Mouse (Mus musculus) G1E (cell line): ENCODE data around the gene Pde9a. TPM values are rescaled to one million over a fixed set of nuclear protein-coding genes. Genes with fewer than 3 reads are reported as not detected.
A peak's percentile ranks its signal among the peaks of the same experiment; 100 is the strongest.

Experiments used
- ATAC-seq: 2 replicates; pipeline ENCODE4 v1.8.0; 2016; ENCODE audit warnings: mild to moderate bottlenecking; ENCODE audit not compliant: insufficient number of reproducible peaks, poor library complexity, low FRiP score, severe bottlenecking; ENCODE audit errors: extremely low read depth
- DNase-seq: peaks from one replicate; pipeline ENCODE4 v3.0.0; 2012; ENCODE audit warnings: low spot score
- H3K27me3 ChIP-seq: 2 replicates; pipeline ENCODE4 v1.6.1; 2012; ENCODE audit warnings: mild to moderate bottlenecking, low read length, inconsistent platforms; ENCODE audit not compliant: insufficient read depth
- H3K36me3 ChIP-seq: replicated peaks from 2 replicates; pipeline ENCODE3; 2012; ENCODE audit warnings: mild to moderate bottlenecking, inconsistent platforms
- H3K4me1 ChIP-seq: 2 replicates; pipeline ENCODE4 v1.6.1; 2012; ENCODE audit warnings: low read depth, low read length, inconsistent platforms, mixed read lengths; ENCODE audit not compliant: insufficient read depth
- H3K4me3 ChIP-seq: 2 replicates; pipeline ENCODE4 v1.5.1; 2012; ENCODE audit warnings: low read depth, mild to moderate bottlenecking, inconsistent platforms, low read length, moderate library complexity, mixed read lengths
- H3K9me3 ChIP-seq: replicated peaks from 2 replicates; pipeline ENCODE4 v1.6.1; 2012; ENCODE audit warnings: inconsistent platforms
- CTCF ChIP-seq: IDR thresholded peaks from 2 replicates; pipeline ENCODE4 v1.5.1; 2012; ENCODE audit warnings: low read depth, low read length, inconsistent platforms, mixed read lengths
- GATA1 ChIP-seq: IDR thresholded peaks from 2 replicates; pipeline ENCODE4 v1.6.1; 2012; ENCODE audit warnings: borderline replicate concordance, low read length, inconsistent platforms, mixed read lengths
- GATA2 ChIP-seq: IDR thresholded peaks from 2 replicates; pipeline ENCODE4 v1.6.1; 2012; ENCODE audit warnings: low read depth, low read length, inconsistent platforms, borderline replicate concordance
- POLR2AphosphoS5 ChIP-seq: IDR thresholded peaks from 2 replicates; pipeline ENCODE4 v1.6.1; 2012; ENCODE audit warnings: low read depth, low read length, inconsistent platforms; ENCODE audit not compliant: insufficient replicate concordance
- TAL1 ChIP-seq: conservative IDR thresholded peaks from 2 replicates; pipeline ENCODE4 v1.6.1; 2012; ENCODE audit warnings: low read depth, low read length, inconsistent platforms, mixed read lengths
- polyA plus RNA-seq: library from polyadenylated mRNA; stranded (reverse); fragments of >175 nt; gene quantifications from 2 replicates; pipeline ENCODE4 v1.2.3, GENCODE M21; 2012
- total RNA-seq, 2 experiments: library from RNA; stranded (forward) in 1 of 2; stranded (reverse) in 1 of 2; fragments of 200-1000 nt in 1 of 2; fragments of >200 nt in 1 of 2; fragmentation: Nextera tagmentation in 1 of 2; gene quantifications; 2 replicates each; pipeline ENCODE4 v1.2.3; 2014 to 2017

Pde9a gene
- total and polyA plus RNA-seq, 3 experiments, result 0.16 TPM; not detected in 2

DNA sequence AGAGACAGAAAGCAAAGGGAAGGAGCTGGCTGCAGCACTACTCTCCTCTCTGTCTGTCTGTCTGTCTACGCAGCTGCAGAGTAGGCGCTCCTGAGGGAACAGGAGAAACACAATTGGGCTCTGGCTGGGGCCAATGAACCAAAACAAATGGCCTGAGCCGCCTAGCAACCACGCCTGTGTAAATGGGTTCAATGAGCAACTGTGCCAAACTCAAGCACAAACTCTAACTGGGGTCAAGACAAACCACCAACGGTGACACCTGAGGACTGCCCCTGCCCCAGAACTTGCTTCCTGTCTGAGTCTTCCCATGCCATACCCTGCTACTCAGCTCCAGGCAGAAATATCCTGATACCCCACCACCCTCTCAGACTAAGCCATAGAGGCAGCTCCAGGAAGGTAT lies 119.0 kb downstream of the Pde9a start:
- Histone ChIP-seq H3K9me3 (no peaks in the 10 kb centered on the region), H3K4me3 (no peak overlapping the region), H3K36me3 (peaks cover 100% of the 10 kb centered on the region), H3K27me3 (no peaks in the 10 kb centered on the region), H3K4me1 (peaks cover 61% of the 10 kb centered on the region)
- TF ChIP-seq GATA1 (no peak), GATA2 (no peak), POLR2AphosphoS5 (no peak)
- ATAC-seq (no peak), DNase-seq (no peak)

DNA sequence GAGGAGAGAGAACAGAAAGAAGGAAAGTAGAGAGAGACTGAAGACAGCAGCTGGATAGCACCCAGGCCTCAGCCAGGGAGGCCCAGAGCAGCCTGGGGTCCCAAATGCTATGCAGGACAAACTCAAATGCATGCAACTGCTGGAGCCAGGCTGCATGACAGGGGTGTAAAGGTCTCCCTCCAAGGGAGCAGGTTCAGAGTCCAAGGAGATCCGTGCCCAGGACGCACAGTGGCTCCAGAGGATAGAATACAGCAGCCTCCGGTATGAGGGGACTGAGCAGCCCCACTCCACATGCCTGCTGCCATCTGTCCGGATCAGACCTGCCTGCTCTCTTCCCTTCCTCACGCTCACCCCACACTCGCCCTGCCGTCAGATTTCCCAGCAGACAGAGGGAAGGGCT lies 120.3 kb downstream of the Pde9a start:
- no peak overlapping the region for H3K4me3 ChIP-seq
- H3K36me3 ChIP-seq, result peaks cover 97% of the 10 kb centered on the region
- no peaks in the 10 kb centered on the region for H3K27me3 ChIP-seq
- ATAC-seq (no peak), DNase-seq (no peak)
- TF ChIP-seq POLR2AphosphoS5 (no peak), TAL1 (no peak), GATA2 (no peak), CTCF (no peak), GATA1 (no peak)
- H3K4me1 ChIP-seq, result peaks cover 73% of the 10 kb centered on the region
- no peaks in the 10 kb centered on the region for H3K9me3 ChIP-seq

DNA sequence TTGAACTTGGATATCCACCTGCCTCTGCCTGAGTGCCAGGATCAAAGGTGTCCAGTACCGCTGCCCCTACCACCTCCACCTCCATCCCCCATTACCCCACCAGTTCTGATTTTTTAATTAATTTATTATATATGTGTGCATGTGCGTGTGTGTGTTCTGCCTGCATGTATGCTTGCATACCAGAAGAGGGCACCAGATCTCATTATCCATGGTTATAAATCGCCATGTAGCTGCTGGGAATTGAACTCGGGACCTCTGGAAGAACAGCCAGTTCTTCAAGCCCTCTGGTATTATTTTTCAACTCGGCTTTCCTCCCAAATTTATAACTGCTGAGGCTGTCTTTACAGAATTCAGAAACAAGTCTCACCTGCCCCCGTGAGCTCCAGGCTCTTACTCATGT lies 124.9 kb downstream of the Pde9a start:
- peaks cover 58% of the 10 kb centered on the region for H3K36me3 ChIP-seq
- TF ChIP-seq GATA1 (no peak), TAL1 (no peak), GATA2 (no peak), CTCF (no peak)
- peaks cover 52% of the 10 kb centered on the region for H3K4me1 ChIP-seq
- no peaks in the 10 kb centered on the region for H3K27me3 ChIP-seq
- peak overlapping the region; percentile 91 for H3K4me3 ChIP-seq
- no peaks in the 10 kb centered on the region for H3K9me3 ChIP-seq
- ATAC-seq (no peak), DNase-seq (no peak)

DNA sequence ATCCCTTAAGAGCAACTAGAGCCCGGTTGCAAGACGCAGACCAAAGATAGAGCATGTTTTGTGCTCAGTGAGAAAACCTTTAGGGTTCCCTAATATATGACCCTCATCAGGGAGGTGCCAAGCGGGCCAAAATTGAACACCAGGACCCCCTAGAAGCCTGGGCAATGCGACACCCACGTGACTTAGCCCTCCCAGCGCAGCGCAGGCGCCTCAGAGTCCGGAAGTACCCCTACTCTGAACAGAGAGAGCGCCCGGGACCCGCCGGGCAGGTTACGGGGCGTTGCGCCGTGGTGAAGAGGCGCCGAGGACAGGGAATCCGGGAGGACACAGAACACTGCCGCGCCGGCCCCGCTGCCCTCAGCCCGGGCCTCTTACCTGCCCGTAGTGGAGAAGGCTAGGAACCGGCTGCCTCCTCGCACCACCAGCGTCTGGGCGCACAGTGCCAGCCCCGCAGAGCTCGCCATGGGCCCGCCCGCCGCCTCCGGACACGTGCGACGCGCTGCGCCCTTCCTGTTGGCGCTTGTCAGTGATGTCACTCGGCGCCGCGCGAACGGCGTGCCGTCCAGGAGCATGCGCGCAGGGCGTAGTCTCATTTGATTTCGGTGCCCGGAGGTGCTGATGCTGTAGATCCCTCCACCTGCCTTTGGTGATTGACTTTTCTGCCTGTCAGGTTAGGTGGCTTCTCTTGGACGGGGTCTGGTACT lies 125.9 kb downstream of the Pde9a start:
- Histone ChIP-seq H3K36me3 (peaks cover 48% of the 10 kb centered on the region), H3K4me3 (peak overlapping the region; percentile 91), H3K27me3 (no peaks in the 10 kb centered on the region), H3K9me3 (no peaks in the 10 kb centered on the region), H3K4me1 (peaks cover 45% of the 10 kb centered on the region)
- TF ChIP-seq CTCF (no peak), GATA1 (no peak), TAL1 (no peak), POLR2AphosphoS5 (no peak), GATA2 (no peak)
- DNase-seq (peak; percentile 77), ATAC-seq (peak; percentile 77)

DNA sequence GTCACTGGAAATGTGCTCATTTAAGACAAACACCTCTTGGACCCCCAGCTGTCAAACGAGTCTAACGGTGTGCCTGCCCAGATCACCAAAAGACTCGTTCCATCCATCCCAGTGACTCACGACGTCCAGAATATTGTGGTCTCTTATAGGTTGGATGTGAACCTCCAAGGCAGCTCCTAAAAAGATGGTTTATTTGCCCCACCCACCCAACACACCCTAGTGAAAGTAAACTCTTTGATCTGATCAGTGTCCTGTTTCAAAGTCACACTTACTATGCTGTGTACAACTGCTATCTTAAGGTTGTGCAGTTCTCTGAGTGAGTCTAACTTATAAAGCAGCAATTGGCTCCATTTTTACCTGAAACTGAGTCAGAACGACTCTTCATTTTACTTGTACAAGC lies 126.6 kb downstream of the Pde9a start:
- no peaks in the 10 kb centered on the region for H3K9me3 ChIP-seq
- peaks cover 39% of the 10 kb centered on the region for H3K4me1 ChIP-seq
- ATAC-seq (no peak), DNase-seq (no peak)
- peak overlapping the region; percentile 91 for H3K4me3 ChIP-seq
- TF ChIP-seq GATA1, result no peak
- TF ChIP-seq POLR2AphosphoS5, result no peak
- no peak for TF ChIP-seq GATA2
- TF ChIP-seq CTCF, result no peak
- TF ChIP-seq TAL1, result no peak
- H3K36me3 ChIP-seq, result peaks cover 41% of the 10 kb centered on the region
- H3K27me3 ChIP-seq, result no peaks in the 10 kb centered on the region

DNA sequence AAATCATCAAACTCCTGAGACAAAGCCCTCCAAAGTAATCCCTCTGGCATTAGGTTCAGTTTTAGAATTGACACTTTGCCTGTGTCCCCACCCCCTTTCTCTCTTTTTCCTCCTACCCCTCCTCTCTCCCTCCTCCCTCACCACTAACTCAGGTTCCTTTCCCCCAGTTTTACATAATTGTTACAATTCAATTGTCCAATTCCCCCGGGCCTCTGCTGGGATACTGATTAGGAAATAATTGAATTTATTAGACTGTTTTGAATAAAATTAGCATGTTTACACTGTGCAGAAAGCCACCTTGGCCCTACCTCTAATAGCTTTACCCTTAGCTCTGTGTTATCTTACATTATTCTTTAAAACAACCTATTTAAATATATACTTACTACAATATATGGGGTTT lies 128.7 kb downstream of the Pde9a start:
- Histone ChIP-seq H3K27me3 (no peaks in the 10 kb centered on the region), H3K9me3 (no peaks in the 10 kb centered on the region), H3K4me3 (no peak overlapping the region), H3K4me1 (peaks cover 38% of the 10 kb centered on the region), H3K36me3 (peaks cover 20% of the 10 kb centered on the region)
- ATAC-seq, result no peak
- no peak for TF ChIP-seq CTCF
- TF ChIP-seq POLR2AphosphoS5, result no peak
- DNase-seq, result no peak
